Mouse (Mus musculus) stomach, postnatal 0 days (tissue): ENCODE results near the gene Mad2l2.

Experiments used
- CTCF ChIP-seq: IDR thresholded peaks from 2 replicates; pipeline ENCODE4 v1.5.1; 2016; ENCODE audit warnings: antibody characterized with exemption, low read depth, mild to moderate bottlenecking, moderate library complexity
- EP300 ChIP-seq: optimal IDR thresholded peaks from 2 replicates; pipeline ENCODE3; 2016; ENCODE audit warnings: antibody characterized with exemption

GRCm38 (mm10) chr4:148152547-148152946, 22.4 kb downstream of the Mad2l2 start:
- TF ChIP-seq EP300 (no peak), CTCF (no peak)
